Mouse (Mus musculus): ENCODE data around the gene Yae1d1. TPM values are rescaled to one million over a fixed set of nuclear protein-coding genes. Genes with fewer than 3 reads are reported as not detected.
"Not testable (repeated sequence)": the region's sequence is repeated elsewhere in the genome, so short reads cannot be mapped to it uniquely, and the experiment has no call there.

The Yae1d1 gene
- polyA plus RNA-seq, 1 experiment from 2014 or later = 79.7 TPM

DNA sequence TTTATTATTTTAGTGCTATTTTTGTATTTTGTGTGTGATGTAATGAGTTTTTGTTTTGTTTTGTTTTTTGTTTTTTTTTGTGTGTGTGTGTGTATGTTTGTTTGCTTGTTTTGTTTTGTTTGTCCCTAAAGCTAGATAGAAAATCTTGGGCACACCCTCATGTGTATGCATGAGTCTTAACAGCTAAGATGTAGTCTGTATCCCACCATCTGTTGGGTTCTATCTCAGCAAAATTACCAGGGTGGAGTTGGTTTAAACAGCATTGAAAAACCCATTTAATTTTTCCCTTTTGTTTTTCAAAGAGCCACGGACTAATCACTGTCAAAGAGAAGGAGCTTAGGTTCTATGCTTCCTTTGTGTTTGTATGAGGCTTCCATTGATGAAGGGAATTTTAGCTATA, 38.9 kb downstream of the Yae1d1 start:
- H3K9ac ChIP-seq (ENCODE audit: low read length) = no peak overlapping the region
- WGBS = 47% methylated on average over 1 of the region's 1 CpGs
- ATAC-seq (ENCODE audit: insufficient number of reproducible peaks, insufficient read depth, low FRiP score, low read depth) = no peak
- no peak overlapping the region for H3K4me3 ChIP-seq (ENCODE audit: control insufficient read depth in 1 of 2, insufficient read depth in 1 of 2, low read depth in 1 of 2, low read length in 2 of 2)
- H3K4me2 ChIP-seq (ENCODE audit: low read length) = no peak overlapping the region
- no peaks in the 10 kb centered on the region for H3K9me3 ChIP-seq (ENCODE audit: control insufficient read depth, low read length)
- no peak overlapping the region for H3K27ac ChIP-seq (replicated peaks in 1 of 2; ENCODE audit: control insufficient read depth in 1 of 2, insufficient read depth in 1 of 2, low read depth in 2 of 2, low read length in 2 of 2)
- no peaks in the 10 kb centered on the region; a peak in 2 of 4 replicates for H3K4me1 ChIP-seq (ENCODE audit: control insufficient read depth in 2 of 2, insufficient read depth in 2 of 2, low read length in 2 of 2)
- no peaks in the 10 kb centered on the region for H3K36me3 ChIP-seq (ENCODE audit: control insufficient read depth, insufficient read depth, low read length)
- no peaks in the 10 kb centered on the region for H3K27me3 ChIP-seq (ENCODE audit: control insufficient read depth, insufficient read depth, low read length)

DNA sequence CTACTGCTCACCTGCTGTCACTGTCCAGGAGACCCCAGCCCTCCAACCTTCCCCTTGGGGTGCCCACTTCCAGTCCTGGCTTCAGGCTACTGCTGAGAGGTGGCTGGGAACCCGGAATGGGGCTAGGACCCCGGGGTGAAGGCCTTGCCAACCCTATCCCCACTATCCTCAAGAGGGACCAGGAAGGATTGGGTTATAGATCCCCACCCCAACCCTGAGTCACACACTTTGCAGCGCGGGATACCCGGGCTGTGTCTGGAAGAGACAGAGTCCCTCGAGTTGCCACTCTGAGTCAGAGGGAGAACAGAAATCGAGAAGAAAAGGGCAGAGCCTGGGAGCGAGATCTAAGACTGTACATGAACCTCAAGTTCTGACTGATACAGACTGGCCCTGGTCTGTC, 42.6 kb downstream of the Yae1d1 start:
- WGBS = 92% methylated on average over 8 of the region's 8 CpGs
- not testable (repeated sequence) for H3K36me3 ChIP-seq (ENCODE audit: control insufficient read depth, insufficient read depth, low read length); ATAC-seq (ENCODE audit: insufficient number of reproducible peaks, insufficient read depth, low FRiP score, low read depth); H3K27me3 ChIP-seq (ENCODE audit: control insufficient read depth, insufficient read depth, low read length); H3K9me3 ChIP-seq (ENCODE audit: control insufficient read depth, low read length); H3K4me2 ChIP-seq (ENCODE audit: low read length); H3K4me1 ChIP-seq (ENCODE audit: control insufficient read depth in 2 of 2, insufficient read depth in 2 of 2, low read length in 2 of 2); H3K27ac ChIP-seq (replicated peaks in 1 of 2; ENCODE audit: control insufficient read depth in 1 of 2, insufficient read depth in 1 of 2, low read depth in 2 of 2, low read length in 2 of 2); H3K4me3 ChIP-seq (ENCODE audit: control insufficient read depth in 1 of 2, insufficient read depth in 1 of 2, low read depth in 1 of 2, low read length in 2 of 2); H3K9ac ChIP-seq (ENCODE audit: low read length)

DNA sequence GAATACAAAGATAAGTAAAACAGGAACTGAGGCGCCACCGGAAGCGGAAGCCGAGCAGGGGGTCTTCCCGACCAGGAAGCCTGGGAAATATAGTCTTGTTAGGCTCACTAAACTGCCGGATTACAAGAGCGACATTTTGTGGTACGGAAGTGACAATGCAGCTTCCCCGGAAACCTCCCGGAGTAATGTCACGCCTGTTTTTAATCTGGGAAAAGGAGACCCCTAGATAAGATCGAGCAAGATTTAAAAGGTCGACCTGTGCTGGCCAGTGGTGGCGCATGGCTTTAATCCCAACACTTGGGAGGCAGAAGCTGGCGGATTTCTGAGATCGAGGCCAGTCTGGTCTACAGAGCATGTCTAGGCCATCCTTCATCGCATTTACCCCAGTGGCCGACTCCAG, 43.6 kb downstream of the Yae1d1 start:
- ATAC-seq (ENCODE audit: insufficient number of reproducible peaks, insufficient read depth, low FRiP score, low read depth) = no peak
- no peak overlapping the region for H3K9ac ChIP-seq (ENCODE audit: low read length)
- H3K27ac ChIP-seq (replicated peaks in 1 of 2; ENCODE audit: control insufficient read depth in 1 of 2, insufficient read depth in 1 of 2, low read depth in 2 of 2, low read length in 2 of 2) = no peak overlapping the region
- peaks cover 0 to 4% of the 10 kb centered on the region in 2 experiments; a peak in 2 of 4 replicates for H3K4me1 ChIP-seq (ENCODE audit: control insufficient read depth in 2 of 2, insufficient read depth in 2 of 2, low read length in 2 of 2)
- no peak overlapping the region for H3K4me2 ChIP-seq (ENCODE audit: low read length)
- WGBS = 61% methylated on average over 18 of the region's 18 CpGs
- H3K27me3 ChIP-seq (ENCODE audit: control insufficient read depth, insufficient read depth, low read length) = no peaks in the 10 kb centered on the region
- no peaks in the 10 kb centered on the region for H3K9me3 ChIP-seq (ENCODE audit: control insufficient read depth, low read length)
- no peaks in the 10 kb centered on the region for H3K36me3 ChIP-seq (ENCODE audit: control insufficient read depth, insufficient read depth, low read length)
- no peak overlapping the region for H3K4me3 ChIP-seq (ENCODE audit: control insufficient read depth in 1 of 2, insufficient read depth in 1 of 2, low read depth in 1 of 2, low read length in 2 of 2)

DNA sequence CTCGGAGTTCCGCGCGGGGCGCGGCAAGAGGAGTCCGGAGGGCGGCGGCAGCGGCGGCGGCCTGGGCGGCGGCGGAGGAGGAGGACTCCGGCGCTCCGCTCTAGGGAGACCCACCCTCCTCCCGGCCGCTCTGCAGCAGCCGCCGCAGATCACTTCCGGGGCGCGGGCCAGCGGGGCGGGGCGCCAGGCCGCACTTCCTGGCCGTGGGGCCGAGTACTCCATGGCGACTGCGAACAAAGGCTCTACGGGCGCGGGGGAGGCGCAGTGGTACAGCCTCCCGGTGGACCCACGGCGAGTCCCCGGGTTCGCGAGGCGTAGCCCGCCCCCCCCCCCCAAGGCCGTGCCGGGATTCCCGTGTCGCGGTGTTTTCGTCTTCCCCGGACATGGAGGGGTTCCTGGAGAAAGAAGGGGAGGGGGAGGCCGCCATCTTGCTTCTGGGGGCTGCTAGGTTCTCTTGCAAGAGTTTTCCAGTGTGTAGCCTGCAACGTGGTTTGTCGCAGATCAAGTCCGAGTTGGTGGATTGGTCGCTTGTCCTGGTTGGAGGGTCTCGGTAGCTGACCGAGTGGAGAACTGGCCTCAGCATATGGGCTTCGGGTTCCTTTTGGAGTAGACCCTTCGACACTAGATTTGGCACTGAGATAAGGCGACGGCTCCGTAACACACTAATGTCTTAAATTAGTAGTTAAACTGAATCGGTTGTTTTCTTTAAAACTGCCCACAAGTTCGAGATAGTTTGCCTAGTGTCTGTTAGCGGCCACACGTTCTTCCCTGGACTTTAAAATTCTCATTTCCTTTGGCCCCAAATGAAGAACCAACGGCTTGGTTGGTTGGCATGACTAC, 48.9 kb downstream of the Yae1d1 start, which contains the start of gene Rala:
Rala (minus strand) TSS at position 162 of the 840 bp plus-strand sequence.
- Histone ChIP-seq H3K9me3 (ENCODE audit: control insufficient read depth, low read length) (no peaks in the 10 kb centered on the region), H3K27ac (replicated peaks in 1 of 2; ENCODE audit: control insufficient read depth in 1 of 2, insufficient read depth in 1 of 2, low read depth in 2 of 2, low read length in 2 of 2) (peak within 1 kb of the TSS; percentile 89 to 93), H3K9ac (ENCODE audit: low read length) (peak within 1 kb of the TSS; percentile 75), H3K4me3 (ENCODE audit: control insufficient read depth in 1 of 2, insufficient read depth in 1 of 2, low read depth in 1 of 2, low read length in 2 of 2) (peak within 1 kb of the TSS; percentile 64 to 98), H3K4me2 (ENCODE audit: low read length) (peak within 1 kb of the TSS; percentile 79), H3K27me3 (ENCODE audit: control insufficient read depth, insufficient read depth, low read length) (no peaks in the 10 kb centered on the region), H3K36me3 (ENCODE audit: control insufficient read depth, insufficient read depth, low read length) (no peaks in the 10 kb centered on the region), H3K4me1 (ENCODE audit: control insufficient read depth in 2 of 2, insufficient read depth in 2 of 2, low read length in 2 of 2) (peaks cover 0 to 16% of the 10 kb centered on the region in 2 experiments; a peak in 2 of 4 replicates)
- WGBS = 6% methylated on average over 69 of the region's 69 CpGs
- peak; percentile 98 for ATAC-seq (ENCODE audit: insufficient number of reproducible peaks, insufficient read depth, low FRiP score, low read depth)

DNA sequence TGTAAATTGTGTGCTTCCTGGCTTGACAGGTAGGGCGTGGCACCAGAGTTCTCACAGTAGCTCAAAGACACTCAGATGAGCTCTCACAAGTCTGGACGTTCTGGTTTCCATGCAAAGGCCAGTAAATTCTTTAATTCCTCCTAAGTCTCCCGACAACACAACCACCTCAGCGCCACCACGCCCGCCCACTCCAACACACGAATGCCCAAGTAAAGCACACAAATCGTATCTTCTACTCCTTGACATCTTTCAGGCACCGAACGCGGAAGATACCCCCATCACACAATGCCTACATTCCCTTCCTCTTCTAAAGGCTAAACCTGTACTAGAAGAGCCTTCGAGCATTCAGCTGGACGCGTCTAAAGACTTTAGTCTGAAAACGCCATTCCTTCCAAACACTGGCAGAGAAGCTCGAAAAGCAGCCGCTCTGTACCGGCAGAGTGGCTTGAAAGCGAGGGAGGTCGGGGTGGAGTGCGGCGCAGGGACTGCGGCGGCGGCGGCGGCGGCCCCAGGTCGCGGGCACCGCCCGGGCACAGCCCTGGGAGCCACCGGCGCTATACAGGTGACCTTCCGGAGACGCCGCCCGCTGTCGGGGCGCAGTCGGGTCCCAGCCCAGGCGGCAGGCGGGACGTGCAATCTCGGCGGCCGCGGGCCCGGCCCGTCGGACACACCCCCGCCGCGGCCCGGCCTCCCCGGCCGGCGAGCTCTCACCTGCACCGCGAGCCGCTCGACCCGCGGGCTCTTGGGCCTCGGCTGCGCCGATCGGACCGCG, 49.7 kb downstream of the Yae1d1 start:
- Histone ChIP-seq H3K4me1 (ENCODE audit: control insufficient read depth in 2 of 2, insufficient read depth in 2 of 2, low read length in 2 of 2) (peaks cover 0 to 16% of the 10 kb centered on the region in 2 experiments; a peak in 2 of 4 replicates), H3K27ac (replicated peaks in 1 of 2; ENCODE audit: control insufficient read depth in 1 of 2, insufficient read depth in 1 of 2, low read depth in 2 of 2, low read length in 2 of 2) (peak overlapping the region; percentile 64 to 89), H3K4me3 (ENCODE audit: control insufficient read depth in 1 of 2, insufficient read depth in 1 of 2, low read depth in 1 of 2, low read length in 2 of 2) (peak overlapping the region; percentile 64 to 98), H3K9me3 (ENCODE audit: control insufficient read depth, low read length) (no peaks in the 10 kb centered on the region), H3K36me3 (ENCODE audit: control insufficient read depth, insufficient read depth, low read length) (no peaks in the 10 kb centered on the region), H3K4me2 (ENCODE audit: low read length) (peak overlapping the region; percentile 79), H3K9ac (ENCODE audit: low read length) (peak overlapping the region; percentile 75), H3K27me3 (ENCODE audit: control insufficient read depth, insufficient read depth, low read length) (no peaks in the 10 kb centered on the region)
- ATAC-seq (ENCODE audit: insufficient number of reproducible peaks, insufficient read depth, low FRiP score, low read depth) = peak; percentile 75
- under 1% methylated on average over 66 of the region's 70 CpGs for WGBS

DNA sequence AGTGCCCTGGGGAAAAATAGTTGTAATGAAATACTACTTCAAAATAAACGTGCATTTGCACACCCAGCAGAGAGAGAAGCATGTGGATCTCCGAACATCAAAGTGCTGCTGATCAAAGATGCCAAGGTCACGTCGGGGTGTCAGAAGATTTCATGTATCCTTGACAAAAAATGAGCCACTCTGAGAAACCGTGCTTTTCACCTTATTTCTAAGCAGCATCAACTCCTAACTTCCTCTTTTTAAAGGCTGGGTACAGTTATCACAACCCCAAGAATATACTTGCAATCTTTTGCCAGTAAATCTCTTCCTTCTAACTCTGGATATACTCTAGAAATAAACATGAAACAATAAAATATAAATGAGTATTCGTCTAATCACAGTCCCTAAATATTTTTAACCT, 50.8 kb downstream of the Yae1d1 start:
- 73% methylated on average over 6 of the region's 6 CpGs for WGBS
- no peaks in the 10 kb centered on the region for H3K36me3 ChIP-seq (ENCODE audit: control insufficient read depth, insufficient read depth, low read length)
- no peak overlapping the region for H3K4me3 ChIP-seq (ENCODE audit: control insufficient read depth in 1 of 2, insufficient read depth in 1 of 2, low read depth in 1 of 2, low read length in 2 of 2)
- H3K4me2 ChIP-seq (ENCODE audit: low read length) = no peak overlapping the region
- H3K9me3 ChIP-seq (ENCODE audit: control insufficient read depth, low read length) = no peaks in the 10 kb centered on the region
- H3K27me3 ChIP-seq (ENCODE audit: control insufficient read depth, insufficient read depth, low read length) = no peaks in the 10 kb centered on the region
- no peak overlapping the region for H3K27ac ChIP-seq (replicated peaks in 1 of 2; ENCODE audit: control insufficient read depth in 1 of 2, insufficient read depth in 1 of 2, low read depth in 2 of 2, low read length in 2 of 2)
- ATAC-seq (ENCODE audit: insufficient number of reproducible peaks, insufficient read depth, low FRiP score, low read depth) = no peak
- peaks cover 0 to 16% of the 10 kb centered on the region in 2 experiments; a peak in 2 of 4 replicates for H3K4me1 ChIP-seq (ENCODE audit: control insufficient read depth in 2 of 2, insufficient read depth in 2 of 2, low read length in 2 of 2)
- no peak overlapping the region for H3K9ac ChIP-seq (ENCODE audit: low read length)
